Mouse (Mus musculus) thymus, adult 2 months (tissue): ENCODE measurements around the gene Ppp1r15a.

Experiments
- CTCF ChIP-seq: fragments of 200-500 bp; IDR thresholded peaks from 2 replicates; pipeline ENCODE4 v1.5.1; 2012; ENCODE audit warnings: mild to moderate bottlenecking, control low read depth, low read length, moderate library complexity, borderline replicate concordance; ENCODE audit not compliant: control insufficient read depth, poor library complexity, insufficient read depth; ENCODE audit errors: extremely low read depth
- POLR2A ChIP-seq: fragments of 200-500 bp; IDR thresholded peaks from 2 replicates; pipeline ENCODE4 v1.6.1; 2012; ENCODE audit warnings: mild to moderate bottlenecking, low read length, control low read depth, moderate library complexity; ENCODE audit not compliant: control insufficient read depth, poor library complexity, insufficient read depth; ENCODE audit errors: extremely low read depth

DNA sequence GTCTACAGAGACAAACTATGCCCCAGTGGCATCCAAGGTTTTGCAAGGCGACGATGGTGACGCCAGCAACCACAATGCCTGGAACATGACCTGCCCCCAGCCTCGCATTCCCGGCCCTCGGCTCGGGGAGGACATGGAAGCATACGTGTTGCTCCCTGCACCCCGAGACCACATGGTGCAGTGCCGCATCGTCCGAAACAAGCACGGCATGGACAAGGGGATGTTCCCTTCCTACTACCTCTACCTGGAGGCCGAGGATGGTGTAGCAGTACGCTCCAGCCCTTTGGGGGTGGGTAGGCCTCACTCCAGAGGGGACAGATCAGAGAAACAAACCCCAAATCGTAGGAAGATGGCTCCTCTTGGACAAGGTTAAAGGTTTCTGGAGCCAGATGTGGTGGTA lies 7.5 kb downstream of the Ppp1r15a start:
- no peak for TF ChIP-seq POLR2A
- no peak for TF ChIP-seq CTCF
